Mouse (Mus musculus): ENCODE measurements at regions not wholly inside any gene's neighbourhood (a gene's known extent, or its start where the extent isn't known, plus 50 kb on each side); places are given as distances from the start of the nearest gene placed in this dataset.

GRCm38 (mm10) chr2:47750997-47751623 lies 1062.8 kb upstream of the Acvr2a start:
- DNase-seq = no peak

- no peak for DNase-seq
Measured at GRCm38 (mm10) chr2:47755716-47756115, 1058.2 kb upstream of the Acvr2a start.

- no peak for DNase-seq
Measured at GRCm38 (mm10) chr2:47756248-47756647, 1057.7 kb upstream of the Acvr2a start.

GRCm38 (mm10) chr2:47775766-47776165 lies 1038.1 kb upstream of the Acvr2a start:
- no peak for DNase-seq

- DNase-seq = no peak
Measured at GRCm38 (mm10) chr2:47776965-47777364, 1036.9 kb upstream of the Acvr2a start.

GRCm38 (mm10) chr2:47785848-47786247 lies 1028.1 kb upstream of the Acvr2a start:
- peak; percentile 10 to 44 for DNase-seq

- no peak for DNase-seq
Measured at GRCm38 (mm10) chr2:47822746-47823271, 991.1 kb upstream of the Acvr2a start.

- no peak for DNase-seq
Measured at GRCm38 (mm10) chr2:47832493-47832892, 981.4 kb upstream of the Acvr2a start.

GRCm38 (mm10) chr2:47833517-47833916 lies 980.4 kb upstream of the Acvr2a start:
- no peak for DNase-seq

- DNase-seq = no peak
Measured at GRCm38 (mm10) chr2:47834055-47834799, 979.7 kb upstream of the Acvr2a start.

- DNase-seq = peak in 1 of 2 experiments; percentile 4
Measured at GRCm38 (mm10) chr2:47857229-47857628, 956.7 kb upstream of the Acvr2a start.

- no peak for DNase-seq
Measured at GRCm38 (mm10) chr2:47862446-47862845, 951.5 kb upstream of the Acvr2a start.

- no peak for DNase-seq
Measured at GRCm38 (mm10) chr2:47878002-47878401, 935.9 kb upstream of the Acvr2a start.

GRCm38 (mm10) chr2:47879071-47879470 lies 934.8 kb upstream of the Acvr2a start:
- DNase-seq = no peak

- DNase-seq = no peak
Measured at GRCm38 (mm10) chr2:47879796-47880195, 934.1 kb upstream of the Acvr2a start.

GRCm38 (mm10) chr2:47888166-47888565 lies 925.7 kb upstream of the Acvr2a start:
- DNase-seq = no peak

- DNase-seq = no peak
Measured at GRCm38 (mm10) chr2:47891366-47891765, 922.5 kb upstream of the Acvr2a start.

- no peak for DNase-seq
Measured at GRCm38 (mm10) chr2:47892879-47893278, 921.0 kb upstream of the Acvr2a start.

- peak in 1 of 2 experiments; percentile 11 for DNase-seq
Measured at GRCm38 (mm10) chr2:47894806-47895205, 919.1 kb upstream of the Acvr2a start.

GRCm38 (mm10) chr2:47914270-47914669 lies 899.6 kb upstream of the Acvr2a start:
- DNase-seq = no peak

GRCm38 (mm10) chr2:47914986-47915485 lies 898.9 kb upstream of the Acvr2a start:
- DNase-seq = no peak

GRCm38 (mm10) chr2:47922965-47923364 lies 890.9 kb upstream of the Acvr2a start:
- no peak for DNase-seq

- no peak for DNase-seq
Measured at GRCm38 (mm10) chr2:47926620-47927019, 887.3 kb upstream of the Acvr2a start.

- DNase-seq = no peak
Measured at GRCm38 (mm10) chr2:47945061-47945460, 868.8 kb upstream of the Acvr2a start.

All from layer of hippocampus, postnatal 36 days (tissue).